8 mouse cellular contexts compared by ENCODE assay signal in genomic region chr14:74947376-74948013, GRCm38 (mm10). TPM values are rescaled to one million over a fixed set of nuclear protein-coding genes. Genes with fewer than 3 reads are reported as not detected.
DNase-seq lines count a peak whose midpoint lies in the region; ATAC-seq and TF ChIP-seq lines count a peak whose summit lies in the region.

Gene Lrch1 (minus strand): TSS chr14:74947876.

- H3K4me2 ChIP-seq in forebrain, embryonic 16.5 days (ENCODE audit: low read length): peak within 1 kb of the TSS; percentile 77
- peak within 1 kb of the TSS; percentile 93 for H3K4me2 ChIP-seq in lung, embryonic 16.5 days (ENCODE audit: low read depth, low read length)

- DNase-seq in G1E (ENCODE audit: low spot score): no peak
- peak; percentile 78 for DNase-seq in cerebellum, adult 11-12 months
- DNase-seq in heart, postnatal 36 days: peak; percentile 84 to 87
- DNase-seq in layer of hippocampus, adult 9-11 months: peak; percentile 82
- DNase-seq in ovary, adult 18-20 months (ENCODE audit: low spot score): peak; percentile 79
- DNase-seq in thymus, postnatal 0 days (ENCODE audit: low spot score): peak; percentile 89

- H3K9me3 ChIP-seq in G1E (replicated peaks): peaks cover 10% of the 10 kb centered on the region; the same call in 1 of the 2 replicates
- H3K9me3 ChIP-seq in forebrain, embryonic 16.5 days (ENCODE audit: control insufficient read depth, low read length): no peaks in the 10 kb centered on the region
- no peaks in the 10 kb centered on the region for H3K9me3 ChIP-seq in lung, embryonic 16.5 days (ENCODE audit: control insufficient read depth, low read length)

- no peaks in the 10 kb centered on the region for H3K36me3 ChIP-seq in G1E (replicated peaks)
- no peaks in the 10 kb centered on the region for H3K36me3 ChIP-seq in forebrain, embryonic 16.5 days (ENCODE audit: control insufficient read depth, insufficient read depth)
- H3K36me3 ChIP-seq in lung, embryonic 16.5 days (ENCODE audit: control insufficient read depth, insufficient read depth, low read length): 0 out of 2 replicates have a peak, but pooled peaks cover 1% of the 10 kb centered on the region

- peak within 1 kb of the TSS; percentile 80 for H3K27ac ChIP-seq in forebrain, embryonic 16.5 days (ENCODE audit: low read length)
- H3K27ac ChIP-seq in lung, embryonic 16.5 days (ENCODE audit: low read length): peak within 1 kb of the TSS; percentile 90

- intact Hi-C loops in heart, postnatal 36 days (cut with DNase I): loop anchor here (1.0 to 5.0 kb wide), 6 partner anchors 35 to 183 kb away; no protein-coding TSS in a partner anchor

- H3K27me3 ChIP-seq in G1E (ENCODE audit: insufficient read depth, low read length): peaks cover 6% of the 10 kb centered on the region; the same call in 1 of the 2 replicates
- no peaks in the 10 kb centered on the region for H3K27me3 ChIP-seq in forebrain, embryonic 16.5 days (replicated peaks; ENCODE audit: control insufficient read depth, insufficient read depth, low read length)
- no peaks in the 10 kb centered on the region for H3K27me3 ChIP-seq in lung, embryonic 16.5 days (ENCODE audit: control insufficient read depth, insufficient read depth, low read depth, low read length)

- H3K9ac ChIP-seq in forebrain, embryonic 16.5 days (replicated peaks; ENCODE audit: low read depth, low read length): peak within 1 kb of the TSS; percentile 89
- peak within 1 kb of the TSS; percentile 95 for H3K9ac ChIP-seq in lung, embryonic 16.5 days (ENCODE audit: low read length)

- peak within 1 kb of the TSS; percentile 44; the same call in 1 of the 2 replicates for H3K4me3 ChIP-seq in G1E (ENCODE audit: low read depth, low read length)
- peak within 1 kb of the TSS; percentile 62 for H3K4me3 ChIP-seq in forebrain, embryonic 16.5 days (replicated peaks; ENCODE audit: low read length)
- H3K4me3 ChIP-seq in lung, embryonic 16.5 days (ENCODE audit: low read length): peak within 1 kb of the TSS; percentile 95

- WGBS in forebrain, embryonic 16.5 days: 0% methylated on average over 62 of the region's 65 CpGs
- under 1% methylated on average over 64 of the region's 65 CpGs for WGBS in lung, embryonic 16.5 days

- no peak for TF ChIP-seq CTCF in G1E (IDR thresholded peaks at IDR 0.05; ENCODE audit: low read depth, low read length)

- no peaks in the 10 kb centered on the region for H3K4me1 ChIP-seq in G1E (ENCODE audit: insufficient read depth, low read depth, low read length)
- peaks cover 15% of the 10 kb centered on the region for H3K4me1 ChIP-seq in forebrain, embryonic 16.5 days (replicated peaks; ENCODE audit: control insufficient read depth, insufficient read depth, low read length)
- peaks cover 32% of the 10 kb centered on the region for H3K4me1 ChIP-seq in lung, embryonic 16.5 days (replicated peaks; ENCODE audit: control insufficient read depth, insufficient read depth, low read length)

- no peak for ATAC-seq in G1E (ENCODE audit: extremely low read depth, insufficient number of reproducible peaks, low FRiP score, poor library complexity, severe bottlenecking)
- peak; percentile 75 for ATAC-seq in forebrain, embryonic 16.5 days
- ATAC-seq in lung, embryonic 16.5 days (ENCODE audit: low read depth): peak; percentile 82

RNA-seq across cellular contexts. Expression of gene Lrch1, which starts in this region (rescaled TPM):
- total RNA-seq in G1E (2014; fragmentation: Nextera tagmentation) (not detected in 2 replicates), G1E (2017) (0.12 and 0.16 TPM in 2 replicates)
- not detected in 2 replicates for polyA plus RNA-seq in G1E (2012)
- polyA plus RNA-seq in forebrain, embryonic 16.5 days (2015; fragmentation: Nextera tagmentation; extraction: Ambion mirVana): 11.4 and 12.5 TPM in 2 replicates
- 10 to 100 TPM; 16.2 to 17.5 TPM for total RNA-seq in heart, postnatal 36 days (2021)
- 16.3 and 18.3 TPM in 2 replicates for polyA plus RNA-seq in lung, embryonic 16.5 days (2015; fragmentation: Nextera tagmentation; extraction: Ambion mirVana)
- 25.1 and 25.5 TPM in 2 replicates for polyA plus RNA-seq in thymus, postnatal 0 days (2015; fragmentation: Nextera tagmentation; extraction: Ambion mirVana)

Comparison
In these comparisons a context has a peak if more than half of its experiments do, and no peak if none do; other contexts are left out.
1. RNA of gene Lrch1 (total RNA-seq): 16.2 to 17.5 TPM in heart, postnatal 36 days; 0.12 to 0.16 TPM in G1E; every median in the first group is over 10 times any median in the second.
2. RNA of gene Lrch1 (polyA plus RNA-seq): 25.1 to 25.5 TPM in thymus, postnatal 0 days, 16.3 to 18.3 TPM in lung, embryonic 16.5 days and 11.4 to 12.5 TPM in forebrain, embryonic 16.5 days; not detected in G1E; every median in the first group is over 10 times any median in the second.
3. H3K4me3 ChIP-seq: peak in every context shown above with its lines; median percentile 95 in lung, embryonic 16.5 days; 62 in forebrain, embryonic 16.5 days; 44 in G1E.